Mouse (Mus musculus) MEL (cell line): ENCODE measurements around the gene Uckl1. TPM values are rescaled to one million over a fixed set of nuclear protein-coding genes. Genes with fewer than 3 reads are reported as not detected.

Experiments used
- DNase-seq: peaks from one replicate; pipeline ENCODE4 v3.0.0; 2011; ENCODE audit warnings: low read depth, low spot score
- H3K27ac ChIP-seq: 2 replicates; pipeline ENCODE4 v1.5.1; 2012; ENCODE audit warnings: low read depth, mild to moderate bottlenecking, control low read depth, low read length, moderate library complexity; ENCODE audit not compliant: control insufficient read depth
- H3K27me3 ChIP-seq, 2 experiments: fragments of 150-350 bp in 1 of 2; sonication (generic) in 1 of 2; 2 replicates each; pipeline ENCODE4 v1.6.1; 2012; ENCODE audit warnings: low read length in 2 of 2, mild to moderate bottlenecking in 2 of 2, improper control_type of control experiment in 1 of 2, moderate library complexity in 1 of 2; ENCODE audit not compliant: insufficient read depth in 2 of 2, control insufficient read depth in 1 of 2
- H3K36me3 ChIP-seq, 2 experiments: 2 replicates each; pipeline ENCODE4 v1.6.1; 2012 to 2014; ENCODE audit warnings: low read length in 2 of 2, improper control_type of control experiment in 1 of 2, inconsistent platforms in 1 of 2, mild to moderate bottlenecking in 1 of 2; ENCODE audit not compliant: insufficient read depth in 2 of 2, control insufficient read depth in 1 of 2
- H3K4me1 ChIP-seq, 2 experiments: fragments of 150-350 bp in 1 of 2; sonication (generic) in 1 of 2; 2 replicates each; pipeline ENCODE4 v1.6.1; 2012; ENCODE audit warnings: low read length in 2 of 2, improper control_type of control experiment in 1 of 2, mild to moderate bottlenecking in 1 of 2; ENCODE audit not compliant: insufficient read depth in 2 of 2, control insufficient read depth in 1 of 2
- H3K4me3 ChIP-seq, 2 experiments: fragments of 150-350 bp in 1 of 2; sonication (generic) in 1 of 2; 2 replicates each; pipeline ENCODE4 v1.5.1; 2012; ENCODE audit warnings: low read depth in 2 of 2, low read length in 2 of 2, mild to moderate bottlenecking in 2 of 2, moderate library complexity in 2 of 2, control low read depth in 1 of 2, improper control_type of control experiment in 1 of 2; ENCODE audit not compliant: control insufficient read depth in 1 of 2, insufficient read depth in 1 of 2
- H3K79me2 ChIP-seq: 2 replicates; pipeline ENCODE4 v1.6.1; 2012; ENCODE audit warnings: mild to moderate bottlenecking, low read length, moderate library complexity; ENCODE audit not compliant: control insufficient read depth, poor library complexity, insufficient read depth
- H3K9ac ChIP-seq: 2 replicates; pipeline ENCODE4 v1.6.1; 2012; ENCODE audit warnings: low read depth, mild to moderate bottlenecking, control low read depth, low read length, moderate library complexity; ENCODE audit not compliant: control insufficient read depth, poor library complexity, severe bottlenecking
- H3K9me3 ChIP-seq: fragments of 150-350 bp; sonication (generic); replicated peaks from 2 replicates; pipeline ENCODE4 v1.6.1; 2012; ENCODE audit warnings: mild to moderate bottlenecking, low read length, improper control_type of control experiment, moderate library complexity; ENCODE audit not compliant: insufficient read depth
- BHLHE40 ChIP-seq: IDR thresholded peaks from 2 replicates; pipeline ENCODE4 v1.6.1; 2012; ENCODE audit warnings: low read depth, mild to moderate bottlenecking, inconsistent platforms, low read length, improper control_type of control experiment, borderline replicate concordance
- CHD1 ChIP-seq: IDR thresholded peaks from 2 replicates; pipeline ENCODE4 v1.6.1; 2012; ENCODE audit warnings: low read depth, mild to moderate bottlenecking, inconsistent platforms, low read length, improper control_type of control experiment
- CHD2 ChIP-seq: IDR thresholded peaks from 2 replicates; pipeline ENCODE4 v1.6.1; 2011; ENCODE audit warnings: low read length, improper control_type of control experiment
- CTCF ChIP-seq, 3 experiments: IDR thresholded peaks in 2 of 3; conservative IDR thresholded peaks in 1 of 3; 2 replicates each; pipeline ENCODE4 v1.5.1; 2011 to 2012; ENCODE audit warnings: low read length in 3 of 3, low read depth in 2 of 3, mild to moderate bottlenecking in 2 of 3, improper control_type of control experiment in 1 of 3, inconsistent platforms in 1 of 3, mixed read lengths in 1 of 3, moderate library complexity in 1 of 3; ENCODE audit not compliant: control insufficient read depth in 1 of 3, insufficient read depth in 1 of 3, poor library complexity in 1 of 3, severe bottlenecking in 1 of 3
- E2F4 ChIP-seq: IDR thresholded peaks from 2 replicates; pipeline ENCODE4 v1.6.1; 2011; ENCODE audit warnings: low read depth, low read length, improper control_type of control experiment, borderline replicate concordance
- ETS1 ChIP-seq: IDR thresholded peaks from 2 replicates; pipeline ENCODE4 v1.6.1; 2012; ENCODE audit warnings: low read depth, mild to moderate bottlenecking, inconsistent platforms, low read length, improper control_type of control experiment, moderate library complexity
- GABPA ChIP-seq: IDR thresholded peaks from 2 replicates; pipeline ENCODE4 v1.6.1; 2012; ENCODE audit warnings: low read depth, mild to moderate bottlenecking, inconsistent platforms, low read length, improper control_type of control experiment, moderate library complexity
- GATA1 ChIP-seq: IDR thresholded peaks from 2 replicates; pipeline ENCODE4 v1.6.1; 2011; ENCODE audit warnings: low read depth, low read length, improper control_type of control experiment
- KAT2A ChIP-seq: conservative IDR thresholded peaks from 2 replicates; pipeline ENCODE4 v1.6.1; 2012; ENCODE audit warnings: low read depth, low read length, improper control_type of control experiment, inconsistent platforms
- MAX ChIP-seq: IDR thresholded peaks from 2 replicates; pipeline ENCODE4 v1.6.1; 2011; ENCODE audit warnings: low read length, improper control_type of control experiment
- MEF2A ChIP-seq: IDR thresholded peaks from 2 replicates; pipeline ENCODE4 v1.6.1; 2014; ENCODE audit warnings: low read depth, mild to moderate bottlenecking, inconsistent platforms, low read length, improper control_type of control experiment; ENCODE audit not compliant: poor library complexity, insufficient replicate concordance, severe bottlenecking; ENCODE audit errors: extremely low read depth
- MXI1 ChIP-seq: IDR thresholded peaks from 2 replicates; pipeline ENCODE4 v1.6.1; 2011; ENCODE audit warnings: mild to moderate bottlenecking, low read depth, low read length, improper control_type of control experiment
- POLR2A ChIP-seq, 2 experiments: IDR thresholded peaks; 2 replicates each; pipeline ENCODE4 v1.6.1; 2011 to 2012; ENCODE audit warnings: low read length in 2 of 2, mild to moderate bottlenecking in 2 of 2, control low read depth in 1 of 2, improper control_type of control experiment in 1 of 2, low read depth in 1 of 2, moderate library complexity in 1 of 2; ENCODE audit not compliant: control insufficient read depth in 1 of 2, insufficient read depth in 1 of 2, poor library complexity in 1 of 2
- POLR2AphosphoS5 ChIP-seq: IDR thresholded peaks from 2 replicates; pipeline ENCODE4 v1.6.1; 2012; ENCODE audit warnings: low read depth, borderline replicate concordance, mild to moderate bottlenecking, inconsistent platforms, low read length, moderate library complexity, mixed read lengths
- RAD21 ChIP-seq: IDR thresholded peaks from 2 replicates; pipeline ENCODE4 v1.6.1; 2011; ENCODE audit warnings: mild to moderate bottlenecking, low read depth, low read length, improper control_type of control experiment
- RCOR1 ChIP-seq: IDR thresholded peaks from 2 replicates; pipeline ENCODE4 v1.6.1; 2012; ENCODE audit warnings: low read depth, mild to moderate bottlenecking, inconsistent platforms, low read length, improper control_type of control experiment
- SIN3A ChIP-seq: IDR thresholded peaks from 2 replicates; pipeline ENCODE4 v1.6.1; 2012; ENCODE audit warnings: low read length, improper control_type of control experiment, inconsistent platforms
- SMC3 ChIP-seq: IDR thresholded peaks from 2 replicates; pipeline ENCODE4 v1.6.1; 2011; ENCODE audit warnings: low read depth, low read length, improper control_type of control experiment
- TAL1 ChIP-seq: IDR thresholded peaks from 2 replicates; pipeline ENCODE4 v1.6.1; 2012; ENCODE audit warnings: mild to moderate bottlenecking, inconsistent platforms, low read length, moderate library complexity, mixed read lengths
- TBP ChIP-seq: IDR thresholded peaks from 2 replicates; pipeline ENCODE4 v1.8.0; 2011; ENCODE audit warnings: low read depth, low read length, improper control_type of control experiment
- USF1 ChIP-seq: IDR thresholded peaks from 2 replicates; pipeline ENCODE4 v1.6.1; 2014; ENCODE audit warnings: low read depth, mild to moderate bottlenecking, inconsistent platforms, low read length, improper control_type of control experiment, moderate library complexity
- ZKSCAN1 ChIP-seq: IDR thresholded peaks from 2 replicates; pipeline ENCODE4 v1.6.1; 2012; ENCODE audit warnings: low read depth, mild to moderate bottlenecking, inconsistent platforms, low read length, improper control_type of control experiment, moderate library complexity
- ZMIZ1 ChIP-seq: IDR thresholded peaks from 2 replicates; pipeline ENCODE4 v1.6.1; 2012; ENCODE audit warnings: low read depth, mild to moderate bottlenecking, inconsistent platforms, low read length, improper control_type of control experiment, moderate library complexity
- ZNF384 ChIP-seq: IDR thresholded peaks from 2 replicates; pipeline ENCODE4 v1.6.1; 2012; ENCODE audit warnings: low read depth, mild to moderate bottlenecking, inconsistent platforms, low read length, improper control_type of control experiment
- polyA plus RNA-seq, 2 experiments: library from polyadenylated mRNA; stranded (reverse) in 1 of 2; unstranded in 1 of 2; fragments of >175 nt in 1 of 2; fragments of >200 nt in 1 of 2; gene quantifications; 2 replicates each; pipeline versions ENCODE4 v1.2.1 to v1.2.4; 2012; ENCODE audit warnings: low replicate concordance in 2 of 2, low read depth in 1 of 2; ENCODE audit not compliant: insufficient read length in 2 of 2, insufficient read depth in 1 of 2, missing spikeins in 1 of 2
- total RNA-seq: library from RNA; depleted of rRNA; stranded (reverse); fragments of 300-350 nt; gene quantifications from 2 replicates; pipeline ENCODE4 v1.2.3, GENCODE M21; 2012

Gene Uckl1
- total and polyA plus RNA-seq, 3 experiments: 15.2 to 24.6 TPM; not detected in 1

- TF ChIP-seq USF1: peak; percentile 54; the same call in 1 of the 2 replicates
- 0 out of 2 replicates have a peak, but pooled peaks have one; percentile 57 for TF ChIP-seq CHD1
- peak; percentile 41 for TF ChIP-seq RAD21
- TF ChIP-seq BHLHE40: peak; percentile 75; the same call in 1 of the 2 replicates
- no peak for TF ChIP-seq ZKSCAN1
- no peak for TF ChIP-seq CHD2
- TF ChIP-seq SMC3: peak; percentile 72
- TF ChIP-seq KAT2A: no peak; the same call in 1 of the 2 replicates
- TF ChIP-seq E2F4: no peak
- TF ChIP-seq POLR2AphosphoS5: no peak
Measured at GRCm38 (mm10) chr2:181581016-181581401, 3.7 kb downstream of the Uckl1 start (continued).

DNA sequence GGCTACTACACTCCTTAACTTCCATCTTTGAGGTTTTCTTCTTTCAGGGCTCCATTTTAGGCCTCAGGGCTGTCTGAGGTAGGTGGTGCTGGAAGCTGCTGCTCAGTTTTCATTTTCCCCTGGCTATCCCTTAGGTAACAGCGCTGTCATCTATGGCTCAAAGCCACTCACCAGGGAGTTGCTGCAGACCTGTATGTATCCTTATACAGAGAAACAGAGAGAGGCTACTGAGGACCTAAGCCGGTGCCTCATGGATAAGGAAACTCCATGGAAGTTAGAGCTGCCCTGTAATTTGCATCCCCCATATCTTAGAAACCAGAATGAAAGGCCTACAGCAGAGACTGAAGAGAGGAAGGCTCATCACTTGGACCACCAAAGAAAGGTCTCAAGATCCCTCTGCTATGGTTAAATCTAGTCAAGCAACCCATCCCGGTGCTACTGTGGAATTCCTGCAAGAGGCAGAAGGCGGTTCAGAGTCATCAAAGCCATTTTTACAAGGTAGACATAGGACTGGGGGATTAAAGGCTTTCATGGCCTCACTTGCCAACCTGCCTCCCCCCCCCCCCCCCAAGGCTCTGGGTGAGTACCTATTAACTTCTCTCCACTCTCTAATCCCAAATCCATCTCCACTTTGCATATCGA is 4.4 kb downstream of the Uckl1 start:
- DNase-seq: no peak
- peak overlapping the region; percentile 71; the same call in 1 of the 2 replicates for H3K27ac ChIP-seq
- TF ChIP-seq MEF2A: no peak
- TF ChIP-seq ZMIZ1: no peak
- TF ChIP-seq RCOR1: no peak
- TF ChIP-seq ZNF384: no peak
- TF ChIP-seq GATA1: no peak
- no peak for TF ChIP-seq SIN3A
- no peak for TF ChIP-seq MAX
- TF ChIP-seq GABPA: no peak
- TF ChIP-seq SMC3: no peak
- no peak for TF ChIP-seq POLR2A (IDR thresholded peaks at IDR 0.05; ENCODE audit: control insufficient read depth in 1 of 2, insufficient read depth in 1 of 2, low read depth in 1 of 2, low read length in 2 of 2, poor library complexity in 1 of 2)
- no peak for TF ChIP-seq CHD2
- TF ChIP-seq E2F4: no peak
- no peak for TF ChIP-seq ETS1
- TF ChIP-seq POLR2AphosphoS5: no peak
- TF ChIP-seq MXI1: no peak
- TF ChIP-seq TAL1: no peak
- TF ChIP-seq CTCF (IDR thresholded peaks at IDR 0.05 in 2 of 3, conservative IDR thresholded peaks at IDR 0.05 in 1 of 3; ENCODE audit: control insufficient read depth in 1 of 3, insufficient read depth in 1 of 3, low read depth in 2 of 3, low read length in 3 of 3, poor library complexity in 1 of 3, severe bottlenecking in 1 of 3): no peak
- no peak for TF ChIP-seq TBP
- no peak for TF ChIP-seq CHD1
- no peak for TF ChIP-seq ZKSCAN1
- TF ChIP-seq, all 39 proteins: peak for 0
- no peaks in the 10 kb centered on the region for H3K9me3 ChIP-seq
- H3K4me1 ChIP-seq: peaks cover 18 to 20% of the 10 kb centered on the region in 2 experiments
- no peaks in the 10 kb centered on the region for H3K27me3 ChIP-seq
- peaks cover 0 to 22% of the 10 kb centered on the region in 2 experiments; a peak in 2 of 4 replicates for H3K36me3 ChIP-seq
- peak overlapping the region; percentile 67 for H3K9ac ChIP-seq
- H3K4me3 ChIP-seq: peak overlapping the region; percentile 72 to 79
- H3K79me2 ChIP-seq: peaks cover 8% of the 10 kb centered on the region
